Mouse (Mus musculus) heart, postnatal 0 days (tissue): ENCODE data around the gene Magi3.

Experiments
- CTCF ChIP-seq: IDR thresholded peaks from 2 replicates; pipeline ENCODE4 v1.5.1; 2016; ENCODE audit warnings: antibody characterized with exemption, control low read depth, low read depth
- EP300 ChIP-seq: IDR thresholded peaks from 2 replicates; pipeline ENCODE4 v1.6.1; 2016; ENCODE audit warnings: antibody characterized with exemption, low read depth

- TF ChIP-seq CTCF (no peak), EP300 (no peak)
Observed at GRCm38 (mm10) chr3:103987831-103988432, 232.2 kb downstream of the Magi3 start.
